Mouse (Mus musculus): ENCODE data around the gene Cpsf3. TPM values are rescaled to one million over a fixed set of nuclear protein-coding genes. Genes with fewer than 3 reads are reported as not detected.

Cpsf3 gene
- polyA plus RNA-seq, 1 experiment from 2014 or later: 86.7 TPM

- WGBS: 17% methylated on average over 7 of the region's 7 CpGs
- Histone ChIP-seq H3K4me3 (no peak overlapping the region), H3K4me2 (no peak overlapping the region)
Observed at GRCm38 (mm10) chr12:21350113-21350876, 65.1 kb downstream of the Cpsf3 start.

GRCm38 (mm10) chr12:21353681-21354080 lies 68.5 kb downstream of the Cpsf3 start:
- H3K4me2 ChIP-seq: no peak overlapping the region
- no peak overlapping the region for H3K27ac ChIP-seq (replicated peaks)
- 96% methylated on average over 8 of the region's 8 CpGs for WGBS
- no peaks in the 10 kb centered on the region for H3K9me3 ChIP-seq
- H3K4me1 ChIP-seq (replicated peaks): no peaks in the 10 kb centered on the region
- H3K36me3 ChIP-seq: peaks cover 41% of the 10 kb centered on the region
- H3K4me3 ChIP-seq: no peak overlapping the region
- ATAC-seq (ENCODE audit: low FRiP score, low read depth): no peak
- H3K27me3 ChIP-seq: no peaks in the 10 kb centered on the region
- no peak overlapping the region for H3K9ac ChIP-seq

More at GRCm38 (mm10) chr12:21350113-21350876, 65.1 kb downstream of the Cpsf3 start:
- Histone ChIP-seq H3K27ac (replicated peaks) (no peak overlapping the region), H3K36me3 (peaks cover 55% of the 10 kb centered on the region), H3K4me1 (replicated peaks) (no peaks in the 10 kb centered on the region), H3K9ac (no peak overlapping the region), H3K9me3 (no peaks in the 10 kb centered on the region), H3K27me3 (no peaks in the 10 kb centered on the region)
- ATAC-seq (ENCODE audit: low FRiP score, low read depth): no peak

GRCm38 (mm10) chr12:21362686-21363085 lies 77.5 kb downstream of the Cpsf3 start:
- no peaks in the 10 kb centered on the region for H3K27me3 ChIP-seq
- no peak overlapping the region for H3K27ac ChIP-seq (replicated peaks)
- no peak overlapping the region for H3K4me2 ChIP-seq
- H3K9me3 ChIP-seq: no peaks in the 10 kb centered on the region
- 85% methylated on average over 2 of the region's 2 CpGs for WGBS
- H3K4me1 ChIP-seq (replicated peaks): no peaks in the 10 kb centered on the region
- no peak overlapping the region for H3K4me3 ChIP-seq
- ATAC-seq (ENCODE audit: low FRiP score, low read depth): no peak
- H3K9ac ChIP-seq: no peak overlapping the region
- H3K36me3 ChIP-seq: peaks cover 6% of the 10 kb centered on the region; the same call in 1 of the 2 replicates

GRCm38 (mm10) chr12:21363195-21363594 lies 78.0 kb downstream of the Cpsf3 start:
- Histone ChIP-seq H3K27me3 (no peaks in the 10 kb centered on the region), H3K9ac (no peak overlapping the region), H3K36me3 (peaks cover 6% of the 10 kb centered on the region; the same call in 1 of the 2 replicates), H3K27ac (replicated peaks) (no peak overlapping the region), H3K4me1 (replicated peaks) (no peaks in the 10 kb centered on the region), H3K9me3 (no peaks in the 10 kb centered on the region), H3K4me3 (no peak overlapping the region), H3K4me2 (no peak overlapping the region)
- no peak for ATAC-seq (ENCODE audit: low FRiP score, low read depth)
- WGBS: 95% methylated on average over 3 of the region's 3 CpGs

Other genes with a start within 250 kb of the Cpsf3 start
- gene Itgb1bp1, start 893 bp downstream of the Cpsf3 start, polyA plus RNA-seq (2015; fragmentation: Nextera tagmentation; extraction: Ambion mirVana): 35.6 and 39.3 TPM in 2 replicates
- 30.2 and 30.9 TPM in 2 replicates for gene Iah1, start 31.0 kb downstream of the Cpsf3 start, polyA plus RNA-seq (2015; fragmentation: Nextera tagmentation; extraction: Ambion mirVana)
- gene Adam17, start 88.2 kb downstream of the Cpsf3 start, polyA plus RNA-seq (2015; fragmentation: Nextera tagmentation; extraction: Ambion mirVana): 20.4 and 21.1 TPM in 2 replicates
- gene Ywhaq, start 132.2 kb downstream of the Cpsf3 start, polyA plus RNA-seq (2015; fragmentation: Nextera tagmentation; extraction: Ambion mirVana): 1,073 and 1,087 TPM in 2 replicates